Mouse (Mus musculus): Measurements from ENCODE around the gene Lpp. TPM values are rescaled to one million over a fixed set of nuclear protein-coding genes. Genes with fewer than 3 reads are reported as not detected.

The Lpp gene
- polyA plus RNA-seq, 1 experiment from 2014 or later = 63.0 TPM

- ATAC-seq = no peak
- Histone ChIP-seq H3K36me3 (no peaks in the 10 kb centered on the region), H3K9me3 (no peaks in the 10 kb centered on the region), H3K4me3 (replicated peaks) (no peak overlapping the region), H3K27ac (no peak overlapping the region), H3K9ac (no peak overlapping the region), H3K4me2 (replicated peaks) (no peak overlapping the region), H3K27me3 (replicated peaks) (no peaks in the 10 kb centered on the region), H3K4me1 (replicated peaks) (peaks cover 16% of the 10 kb centered on the region)
- WGBS = 91% methylated on average over 5 of the region's 5 CpGs
These were observed 2.7 kb upstream of the Lpp start for GRCm38 (mm10) chr16:24390596-24390995.

- Histone ChIP-seq H3K4me2 (replicated peaks) (no peak overlapping the region), H3K9ac (no peak overlapping the region), H3K36me3 (no peaks in the 10 kb centered on the region), H3K27ac (no peak overlapping the region), H3K4me1 (replicated peaks) (peaks cover 17% of the 10 kb centered on the region), H3K9me3 (no peaks in the 10 kb centered on the region), H3K27me3 (replicated peaks) (no peaks in the 10 kb centered on the region), H3K4me3 (replicated peaks) (no peak overlapping the region)
- WGBS = 90% methylated on average over 3 of the region's 3 CpGs
- no peak for ATAC-seq
These were observed 2.2 kb upstream of the Lpp start for GRCm38 (mm10) chr16:24391111-24391510.

GRCm38 (mm10) chr16:24391901-24392300, 1.4 kb upstream of the Lpp start:
- Histone ChIP-seq H3K36me3 (no peaks in the 10 kb centered on the region), H3K4me3 (replicated peaks) (no peak overlapping the region), H3K27me3 (replicated peaks) (no peaks in the 10 kb centered on the region), H3K9ac (no peak overlapping the region), H3K27ac (peak overlapping the region; percentile 99), H3K4me2 (replicated peaks) (peak overlapping the region; percentile 82), H3K9me3 (no peaks in the 10 kb centered on the region), H3K4me1 (replicated peaks) (peaks cover 25% of the 10 kb centered on the region)
- WGBS = 91% methylated on average over 7 of the region's 7 CpGs
- no peak for ATAC-seq

GRCm38 (mm10) chr16:24393556-24394210, 376 bp downstream of the Lpp start:
- peak; percentile 79 for ATAC-seq
- Histone ChIP-seq H3K4me1 (replicated peaks) (peaks cover 42% of the 10 kb centered on the region), H3K27ac (peak overlapping the region; percentile 99), H3K4me3 (replicated peaks) (peak overlapping the region; percentile 89), H3K27me3 (replicated peaks) (no peaks in the 10 kb centered on the region), H3K36me3 (no peaks in the 10 kb centered on the region), H3K9ac (peak overlapping the region; percentile 96), H3K9me3 (no peaks in the 10 kb centered on the region), H3K4me2 (replicated peaks) (peak overlapping the region; percentile 82)
- WGBS = under 1% methylated on average over 41 of the region's 76 CpGs

GRCm38 (mm10) chr16:24394211-24394991, 1.1 kb downstream of the Lpp start:
- H3K4me3 ChIP-seq (replicated peaks) = peak overlapping the region; percentile 89
- peak overlapping the region; percentile 96 for H3K9ac ChIP-seq
- H3K36me3 ChIP-seq = no peaks in the 10 kb centered on the region
- H3K4me2 ChIP-seq (replicated peaks) = peak overlapping the region; percentile 82
- peaks cover 48% of the 10 kb centered on the region for H3K4me1 ChIP-seq (replicated peaks)
- no peaks in the 10 kb centered on the region for H3K9me3 ChIP-seq
- H3K27ac ChIP-seq = peak overlapping the region; percentile 99
- no peaks in the 10 kb centered on the region for H3K27me3 ChIP-seq (replicated peaks)
- WGBS = 3% methylated on average over 18 of the region's 18 CpGs
- ATAC-seq = peak; percentile 18; the same call in 1 of the 2 replicates

GRCm38 (mm10) chr16:24395100-24395499, 1.8 kb downstream of the Lpp start:
- Histone ChIP-seq H3K4me1 (replicated peaks) (peaks cover 53% of the 10 kb centered on the region), H3K9me3 (no peaks in the 10 kb centered on the region), H3K4me3 (replicated peaks) (peak overlapping the region; percentile 89)

GRCm38 (mm10) chr16:24396504-24396903, 3.2 kb downstream of the Lpp start:
- Histone ChIP-seq H3K9me3 (no peaks in the 10 kb centered on the region), H3K9ac (no peak overlapping the region), H3K27ac (peak overlapping the region; percentile 7; the same call in 1 of the 2 replicates), H3K27me3 (replicated peaks) (no peaks in the 10 kb centered on the region), H3K4me2 (replicated peaks) (0 out of 2 replicates have a peak overlapping the region, but pooled peaks have one; percentile 15), H3K4me1 (replicated peaks) (peaks cover 56% of the 10 kb centered on the region), H3K4me3 (replicated peaks) (no peak overlapping the region), H3K36me3 (no peaks in the 10 kb centered on the region)
- ATAC-seq = no peak
- WGBS = 76% methylated on average over 7 of the region's 7 CpGs

More at GRCm38 (mm10) chr16:24395100-24395499, 1.8 kb downstream of the Lpp start:
- H3K4me2 ChIP-seq (replicated peaks) = peak overlapping the region; percentile 82
- H3K27ac ChIP-seq = peak overlapping the region; percentile 99
- H3K27me3 ChIP-seq (replicated peaks) = no peaks in the 10 kb centered on the region
- peak overlapping the region; percentile 96 for H3K9ac ChIP-seq
- ATAC-seq = no peak
- 61% methylated on average over 2 of the region's 2 CpGs for WGBS
- H3K36me3 ChIP-seq = no peaks in the 10 kb centered on the region

GRCm38 (mm10) chr16:24398476-24398875, 5.2 kb downstream of the Lpp start:
- H3K4me2 ChIP-seq (replicated peaks) = peak overlapping the region; percentile 34
- H3K9ac ChIP-seq = no peak overlapping the region
- H3K27ac ChIP-seq = peak overlapping the region; percentile 39
- ATAC-seq = peak; percentile 64
- no peaks in the 10 kb centered on the region for H3K27me3 ChIP-seq (replicated peaks)
- H3K4me3 ChIP-seq (replicated peaks) = no peak overlapping the region
- no peaks in the 10 kb centered on the region for H3K9me3 ChIP-seq
- no peaks in the 10 kb centered on the region for H3K36me3 ChIP-seq
- H3K4me1 ChIP-seq (replicated peaks) = peaks cover 53% of the 10 kb centered on the region
- WGBS = 18% methylated on average over 4 of the region's 4 CpGs

- peak overlapping the region; percentile 34 for H3K4me2 ChIP-seq (replicated peaks)
- H3K27ac ChIP-seq = peak overlapping the region; percentile 39
- no peaks in the 10 kb centered on the region for H3K27me3 ChIP-seq (replicated peaks)
- no peaks in the 10 kb centered on the region for H3K9me3 ChIP-seq
- H3K4me1 ChIP-seq (replicated peaks) = peaks cover 57% of the 10 kb centered on the region
- H3K9ac ChIP-seq = no peak overlapping the region
- 0 out of 2 replicates have a peak, but pooled peaks have one; percentile 8 for ATAC-seq
- no peaks in the 10 kb centered on the region for H3K36me3 ChIP-seq
- 24% methylated on average over 3 of the region's 3 CpGs for WGBS
- no peak overlapping the region for H3K4me3 ChIP-seq (replicated peaks)
These were observed 5.6 kb downstream of the Lpp start for GRCm38 (mm10) chr16:24398893-24399292.

GRCm38 (mm10) chr16:24399524-24399923, 6.2 kb downstream of the Lpp start:
- Histone ChIP-seq H3K27me3 (replicated peaks) (no peaks in the 10 kb centered on the region), H3K27ac (no peak overlapping the region), H3K4me1 (replicated peaks) (peaks cover 57% of the 10 kb centered on the region), H3K9ac (no peak overlapping the region), H3K36me3 (no peaks in the 10 kb centered on the region), H3K4me2 (replicated peaks) (no peak overlapping the region), H3K4me3 (replicated peaks) (no peak overlapping the region), H3K9me3 (no peaks in the 10 kb centered on the region)
- ATAC-seq = no peak
- WGBS = 48% methylated on average over 5 of the region's 5 CpGs

GRCm38 (mm10) chr16:24400776-24401175, 7.5 kb downstream of the Lpp start:
- 0 out of 2 replicates have a peak, but pooled peaks cover 4% of the 10 kb centered on the region for H3K36me3 ChIP-seq
- H3K4me3 ChIP-seq (replicated peaks) = no peak overlapping the region
- no peak for ATAC-seq
- 89% methylated on average over 2 of the region's 2 CpGs for WGBS
- no peaks in the 10 kb centered on the region for H3K9me3 ChIP-seq
- no peak overlapping the region for H3K4me2 ChIP-seq (replicated peaks)
- H3K4me1 ChIP-seq (replicated peaks) = peaks cover 46% of the 10 kb centered on the region
- H3K27me3 ChIP-seq (replicated peaks) = no peaks in the 10 kb centered on the region
- H3K27ac ChIP-seq = no peak overlapping the region
- H3K9ac ChIP-seq = no peak overlapping the region

GRCm38 (mm10) chr16:24402801-24403200, 9.5 kb downstream of the Lpp start:
- Histone ChIP-seq H3K9me3 (no peaks in the 10 kb centered on the region), H3K36me3 (0 out of 2 replicates have a peak, but pooled peaks cover 4% of the 10 kb centered on the region), H3K4me3 (replicated peaks) (no peak overlapping the region), H3K4me2 (replicated peaks) (no peak overlapping the region), H3K9ac (no peak overlapping the region), H3K27ac (no peak overlapping the region), H3K27me3 (replicated peaks) (no peaks in the 10 kb centered on the region), H3K4me1 (replicated peaks) (peaks cover 29% of the 10 kb centered on the region)
- WGBS = 81% methylated on average over 4 of the region's 4 CpGs
- no peak for ATAC-seq
